Mouse (Mus musculus) inflammation-experienced regulatory T-cells, adult 16 weeks (primary cell): Measurements from ENCODE around the gene Gm17727. TPM values are rescaled to one million over a fixed set of nuclear protein-coding genes. Genes with fewer than 3 reads are reported as not detected.

Source experiments
- polyA plus RNA-seq: library from polyadenylated mRNA; unstranded; fragments of 100-300 nt; shearing (Covaris generic); gene quantifications from one replicate; pipeline ENCODE4 v1.2.1, GENCODE M21; 2017

Gene Gm17727
- polyA plus RNA-seq: not detected

DNA sequence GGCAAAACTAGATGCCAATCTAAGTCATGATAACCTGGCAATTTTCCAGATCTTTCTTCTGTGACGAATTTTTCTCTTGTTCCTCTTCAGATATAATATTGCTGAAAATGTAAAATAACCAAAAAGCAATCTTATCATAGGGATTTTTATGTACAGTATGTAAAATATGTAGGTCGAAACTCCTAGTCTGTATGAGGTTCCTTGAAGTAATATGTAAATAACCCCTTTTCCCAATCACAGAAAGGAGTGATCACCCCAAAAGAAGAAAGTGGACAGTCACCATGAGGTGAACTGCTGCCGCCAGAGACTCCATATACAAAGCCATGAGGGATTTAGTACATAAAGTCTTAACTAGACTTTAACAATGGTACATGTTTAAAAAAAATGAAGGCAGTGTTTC, at the start of gene Gm17727:
Gene Gm17727 (minus strand): TSS at position 101 of the 400 bp plus-strand sequence.

DNA sequence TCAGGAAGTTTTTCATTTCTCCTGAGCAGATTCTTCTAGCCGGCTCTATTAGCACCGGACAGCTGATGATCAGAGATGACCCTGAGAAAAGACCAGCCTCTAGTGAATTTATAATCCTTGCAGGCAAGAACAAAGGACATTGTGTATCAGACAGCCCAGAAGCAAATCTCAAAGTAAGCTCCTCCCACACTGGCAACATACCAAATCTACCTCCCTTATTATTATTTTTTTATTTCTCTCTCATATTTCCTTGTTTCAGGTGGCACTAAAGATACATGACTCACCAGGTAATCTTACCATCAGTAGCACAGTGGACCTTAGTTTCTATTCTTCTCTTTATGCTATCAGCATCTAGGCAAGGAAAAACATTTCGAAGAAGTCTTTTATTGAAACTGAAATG, 12.1 kb upstream of the Gm17727 start, which contains the start of the genes Gm27235 and D730048I06Rik:
Gene Gm27235 (minus strand): TSS at position 101 of the 400 bp plus-strand sequence.
Gene D730048I06Rik (minus strand): TSS at position 112 of the 400 bp plus-strand sequence.

DNA sequence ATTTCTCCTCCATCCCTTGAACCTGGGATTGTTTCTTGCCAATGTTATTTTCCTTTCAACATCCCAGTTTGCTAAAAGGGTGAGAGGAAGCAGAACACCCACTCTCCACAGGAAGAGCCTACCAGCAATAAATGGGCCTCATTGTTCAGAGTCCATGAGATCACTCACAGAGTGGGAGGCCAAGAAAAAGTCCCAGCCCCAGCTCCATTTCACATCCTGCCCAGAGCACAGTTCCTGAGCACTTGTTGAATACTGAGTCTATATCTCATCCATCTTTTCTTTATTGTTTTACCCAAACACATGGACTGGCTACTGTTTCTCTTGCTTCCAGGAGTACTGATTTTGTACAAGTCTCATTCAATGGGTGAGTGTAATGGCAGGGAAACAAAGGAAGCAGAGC, 37.2 kb downstream of the Gm17727 start, which contains the start of gene Gm17677:
Gene Gm17677 (plus strand): TSS at position 301 of the 400 bp plus-strand sequence.

Other genes starting within 250 kb of the Gm17727 start
- 0.09 TPM for gene Ddx25, start 219.6 kb downstream of the Gm17727 start, polyA plus RNA-seq
- 37.6 TPM for gene Pus3, start 219.5 kb downstream of the Gm17727 start, polyA plus RNA-seq
- 0.65 TPM for gene Pate2, start 207.8 kb downstream of the Gm17727 start, polyA plus RNA-seq
- gene Hyls1, start 207.7 kb downstream of the Gm17727 start, polyA plus RNA-seq: 12.3 TPM
- not detected for gene Pate4, start 166.2 kb downstream of the Gm17727 start, polyA plus RNA-seq
- gene Pate3, start 129.9 kb downstream of the Gm17727 start, polyA plus RNA-seq: not detected
- gene Pate1, start 90.7 kb downstream of the Gm17727 start, polyA plus RNA-seq: not detected
- gene Gm17677, start 37.1 kb downstream of the Gm17727 start, polyA plus RNA-seq: not detected
- gene Gm27235, start 12.0 kb upstream of the Gm17727 start, polyA plus RNA-seq: not detected
- gene D730048I06Rik, start 12.0 kb upstream of the Gm17727 start, polyA plus RNA-seq: not detected
- not detected for gene 9230110F15Rik, start 66.0 kb upstream of the Gm17727 start, polyA plus RNA-seq
- gene 9230113P08Rik, start 130.3 kb upstream of the Gm17727 start, polyA plus RNA-seq: not detected